Mouse (Mus musculus): ENCODE measurements around the gene Nefh. TPM values are rescaled to one million over a fixed set of nuclear protein-coding genes. Genes with fewer than 3 reads are reported as not detected.

Gene Nefh
- polyA plus RNA-seq, 1 experiment from 2014 or later: 0.66 TPM

- Histone ChIP-seq H3K36me3 (peaks cover 61% of the 10 kb centered on the region), H3K4me3 (no peak overlapping the region), H3K27ac (ENCODE audit: poor library complexity, severe bottlenecking) (no peak overlapping the region), H3K4me1 (replicated peaks) (no peaks in the 10 kb centered on the region), H3K9ac (no peak overlapping the region), H3K9me3 (replicated peaks) (no peaks in the 10 kb centered on the region), H3K27me3 (replicated peaks) (no peaks in the 10 kb centered on the region), H3K4me2 (no peak overlapping the region)
- no peak for ATAC-seq (ENCODE audit: insufficient number of reproducible peaks, low FRiP score)
- WGBS: 86% methylated on average over 6 of the region's 6 CpGs
Measured at GRCm38 (mm10) chr11:4901956-4902355, 45.9 kb downstream of the Nefh start.

- 72% methylated on average over 5 of the region's 5 CpGs for WGBS
Measured at GRCm38 (mm10) chr11:4900437-4900836, 47.4 kb downstream of the Nefh start.

GRCm38 (mm10) chr11:4894848-4895816 lies 52.7 kb downstream of the Nefh start, which contains the start of gene Thoc5:
Gene Thoc5, plus strand, starts transcription at chr11:4895320.
- peak within 1 kb of the TSS; percentile 84 for H3K4me3 ChIP-seq
- peak within 1 kb of the TSS; percentile 76 for H3K9ac ChIP-seq
- WGBS: 2% methylated on average over 52 of the region's 52 CpGs
- H3K4me2 ChIP-seq: peak within 1 kb of the TSS; percentile 86
- ATAC-seq (ENCODE audit: insufficient number of reproducible peaks, low FRiP score): peak; percentile 87
- peaks cover 5% of the 10 kb centered on the region for H3K4me1 ChIP-seq (replicated peaks)
- peak within 1 kb of the TSS; percentile 17; the same call in 1 of the 2 replicates for H3K27ac ChIP-seq (ENCODE audit: poor library complexity, severe bottlenecking)
- H3K36me3 ChIP-seq: peaks cover 29% of the 10 kb centered on the region
- H3K27me3 ChIP-seq (replicated peaks): no peaks in the 10 kb centered on the region
- no peaks in the 10 kb centered on the region for H3K9me3 ChIP-seq (replicated peaks)

More at GRCm38 (mm10) chr11:4900437-4900836, 47.4 kb downstream of the Nefh start:
- H3K4me1 ChIP-seq (replicated peaks): peaks cover 5% of the 10 kb centered on the region
- no peaks in the 10 kb centered on the region for H3K9me3 ChIP-seq (replicated peaks)
- no peak overlapping the region for H3K9ac ChIP-seq
- H3K4me3 ChIP-seq: no peak overlapping the region
- H3K36me3 ChIP-seq: peaks cover 50% of the 10 kb centered on the region
- no peak overlapping the region for H3K4me2 ChIP-seq
- H3K27ac ChIP-seq (ENCODE audit: poor library complexity, severe bottlenecking): no peak overlapping the region
- no peak for ATAC-seq (ENCODE audit: insufficient number of reproducible peaks, low FRiP score)
- H3K27me3 ChIP-seq (replicated peaks): no peaks in the 10 kb centered on the region

Small RNA genes within 50 kb of the gene (microRNA-seq; reads per million reads assigned to microRNA genes)
- gene Mir6918: not detected

Other genes with a start within 250 kb of the Nefh start
- 1,618 and 1,621 TPM in 2 replicates for gene Uqcr10, start 243.7 kb downstream of the Nefh start, polyA plus RNA-seq (2016; fragmentation: Nextera tagmentation; extraction: Ambion mirVana)
- gene Zmat5, start 243.4 kb downstream of the Nefh start, polyA plus RNA-seq (2016; fragmentation: Nextera tagmentation; extraction: Ambion mirVana): 48.1 and 53.6 TPM in 2 replicates
- gene Cabp7, start 201.3 kb downstream of the Nefh start, polyA plus RNA-seq (2016; fragmentation: Nextera tagmentation; extraction: Ambion mirVana): 0.15 and 0.18 TPM in 2 replicates
- gene Nf2, start 98.5 kb downstream of the Nefh start, polyA plus RNA-seq (2016; fragmentation: Nextera tagmentation; extraction: Ambion mirVana): 50.7 and 51.7 TPM in 2 replicates
- gene Nipsnap1, start 74.1 kb downstream of the Nefh start, polyA plus RNA-seq (2016; fragmentation: Nextera tagmentation; extraction: Ambion mirVana): 35.8 and 36.1 TPM in 2 replicates
- 28.8 and 29.6 TPM in 2 replicates for gene Thoc5, start 52.7 kb downstream of the Nefh start, polyA plus RNA-seq (2016; fragmentation: Nextera tagmentation; extraction: Ambion mirVana)
- gene Ap1b1, start 38.8 kb upstream of the Nefh start, polyA plus RNA-seq (2016; fragmentation: Nextera tagmentation; extraction: Ambion mirVana): 51.4 and 56.4 TPM in 2 replicates
- gene Rasl10a, start 110.1 kb upstream of the Nefh start, polyA plus RNA-seq (2016; fragmentation: Nextera tagmentation; extraction: Ambion mirVana): 0.70 and 1.0 TPM in 2 replicates
- 31.6 and 35.8 TPM in 2 replicates for gene Gas2l1, start 117.3 kb upstream of the Nefh start, polyA plus RNA-seq (2016; fragmentation: Nextera tagmentation; extraction: Ambion mirVana)
- 26.5 and 28.4 TPM in 2 replicates for gene Rhbdd3, start 150.9 kb upstream of the Nefh start, polyA plus RNA-seq (2016; fragmentation: Nextera tagmentation; extraction: Ambion mirVana)
- gene Ewsr1, start 151.2 kb upstream of the Nefh start, polyA plus RNA-seq (2016; fragmentation: Nextera tagmentation; extraction: Ambion mirVana): 475 and 499 TPM in 2 replicates
- 9.0 and 10.0 TPM in 2 replicates for gene Emid1, start 204.2 kb upstream of the Nefh start, polyA plus RNA-seq (2016; fragmentation: Nextera tagmentation; extraction: Ambion mirVana)

Measured in heart, embryonic 12.5 days (tissue).